27 mouse cellular contexts compared by ENCODE assay signal in genomic region chr6:147341042-147341441, GRCm38 (mm10).
DNase-seq lines count a peak whose midpoint lies in the region; ATAC-seq lines count a peak whose summit lies in the region.
"Had no signal": no experiment of that assay in that cellular context is flagged by ENCODE, and none has a peak within 500 bp of the region (broad histone marks: within the 10 kb centered on the region; RNA-seq: fewer than 3 reads in every experiment).

No protein-coding gene starts in this region.

- no peaks in the 10 kb centered on the region for H3K27me3 ChIP-seq in heart, embryonic 10.5 days (ENCODE audit: insufficient read depth, poor library complexity, severe bottlenecking)
- H3K27me3 ChIP-seq in midbrain, embryonic 16.5 days (ENCODE audit: control insufficient read depth, insufficient read depth, low read depth, low read length) = no peaks in the 10 kb centered on the region
- H3K27me3 ChIP-seq in midbrain, embryonic 13.5 days = no peaks in the 10 kb centered on the region
- H3K27me3 ChIP-seq: CH12.LX; forebrain, embryonic 13.5 days; heart, embryonic 12.5 days; heart, embryonic 15.5 days; hindbrain, embryonic 13.5 days; intestine, embryonic 15.5 days; Patski had no signal

- no peaks in the 10 kb centered on the region for H3K4me1 ChIP-seq in heart, embryonic 10.5 days
- H3K4me1 ChIP-seq in midbrain, embryonic 16.5 days (ENCODE audit: control insufficient read depth, insufficient read depth, low read length) = no peaks in the 10 kb centered on the region
- no peaks in the 10 kb centered on the region for H3K4me1 ChIP-seq in midbrain, embryonic 13.5 days (replicated peaks)
- H3K4me1 ChIP-seq: forebrain, embryonic 10.5 days; forebrain, embryonic 13.5 days; heart, embryonic 12.5 days; heart, embryonic 15.5 days; hindbrain, embryonic 10.5 days; hindbrain, embryonic 13.5 days; intestine, embryonic 15.5 days had no signal

- H3K27ac ChIP-seq in heart, embryonic 10.5 days = no peak overlapping the region
- no peak overlapping the region for H3K27ac ChIP-seq in midbrain, embryonic 16.5 days (ENCODE audit: low read length)
- H3K27ac ChIP-seq in midbrain, embryonic 13.5 days = no peak overlapping the region
- H3K27ac ChIP-seq: forebrain, embryonic 10.5 days; forebrain, embryonic 13.5 days; heart, embryonic 15.5 days; hindbrain, embryonic 10.5 days; hindbrain, embryonic 13.5 days; intestine, embryonic 15.5 days had no signal

- H3K4me2 ChIP-seq in midbrain, embryonic 16.5 days (ENCODE audit: low read length) = no peak overlapping the region
- H3K4me2 ChIP-seq in midbrain, embryonic 13.5 days (replicated peaks) = no peak overlapping the region
- H3K4me2 ChIP-seq: forebrain, embryonic 13.5 days; heart, embryonic 12.5 days; heart, embryonic 15.5 days; hindbrain, embryonic 13.5 days; intestine, embryonic 15.5 days had no signal

- no peaks in the 10 kb centered on the region for H3K36me3 ChIP-seq in heart, embryonic 10.5 days
- H3K36me3 ChIP-seq in midbrain, embryonic 16.5 days (ENCODE audit: control insufficient read depth, insufficient read depth, low read length) = no peaks in the 10 kb centered on the region
- no peaks in the 10 kb centered on the region for H3K36me3 ChIP-seq in midbrain, embryonic 13.5 days
- H3K36me3 ChIP-seq: forebrain, embryonic 10.5 days; G1E; heart, embryonic 12.5 days; heart, embryonic 15.5 days; hindbrain, embryonic 10.5 days; hindbrain, embryonic 13.5 days; intestine, embryonic 15.5 days had no signal

- peak; percentile 64; the same call in 1 of the 2 replicates for ATAC-seq in midbrain, embryonic 16.5 days
- ATAC-seq in midbrain, embryonic 13.5 days = no peak
- ATAC-seq: forebrain, embryonic 13.5 days; forebrain, embryonic 16.5 days; hindbrain, embryonic 16.5 days; intestine, embryonic 15.5 days; Patski had no signal

- H3K4me3 ChIP-seq in heart, embryonic 10.5 days = no peak overlapping the region
- no peak overlapping the region for H3K4me3 ChIP-seq in midbrain, embryonic 16.5 days (ENCODE audit: low read depth, low read length)
- no peak overlapping the region for H3K4me3 ChIP-seq in midbrain, embryonic 13.5 days (replicated peaks)
- H3K4me3 ChIP-seq: forebrain, embryonic 10.5 days; forebrain, embryonic 13.5 days; heart, embryonic 12.5 days; heart, embryonic 15.5 days; hindbrain, embryonic 10.5 days; hindbrain, embryonic 13.5 days; intestine, embryonic 15.5 days had no signal

- DNase-seq in heart, embryonic 10.5 days (ENCODE audit: low spot score) = peak; percentile 6
- no peak for DNase-seq in heart, adult 9 months (ENCODE audit: low spot score in 2 of 2)
- peak; percentile 14 for DNase-seq in retina, postnatal 1 day
- DNase-seq in adrenal gland, adult 8-10 months = no peak
- DNase-seq: adrenal gland, postnatal 14 days; B cell, adult 2 months; cerebellum, adult 11-12 months; cerebellum, adult 8-10 months; cerebellum, postnatal 10 days; gastrocnemius, postnatal 14 days; heart, adult 18-20 months; heart, postnatal 10 days; heart, postnatal 36 days had no signal

- no peaks in the 10 kb centered on the region for H3K9me3 ChIP-seq in heart, embryonic 10.5 days
- H3K9me3 ChIP-seq in midbrain, embryonic 16.5 days (replicated peaks; ENCODE audit: control insufficient read depth, low read length, poor library complexity, severe bottlenecking) = no peaks in the 10 kb centered on the region
- no peaks in the 10 kb centered on the region for H3K9me3 ChIP-seq in midbrain, embryonic 13.5 days
- H3K9me3 ChIP-seq: forebrain, embryonic 10.5 days; forebrain, embryonic 13.5 days; G1E; heart, embryonic 12.5 days; heart, embryonic 15.5 days; hindbrain, embryonic 10.5 days; hindbrain, embryonic 13.5 days; intestine, embryonic 15.5 days had no signal

- no peak overlapping the region for H3K9ac ChIP-seq in midbrain, embryonic 16.5 days (ENCODE audit: low read depth, low read length)
- no peak overlapping the region for H3K9ac ChIP-seq in midbrain, embryonic 13.5 days (replicated peaks)
- H3K9ac ChIP-seq: forebrain, embryonic 13.5 days; heart, embryonic 12.5 days; heart, embryonic 15.5 days; hindbrain, embryonic 13.5 days; intestine, embryonic 15.5 days had no signal

- 82% methylated on average over 1 of the region's 1 CpGs for WGBS in heart, embryonic 10.5 days
- WGBS in midbrain, embryonic 16.5 days = 78% methylated on average over 1 of the region's 1 CpGs
- 78% methylated on average over 1 of the region's 1 CpGs for WGBS in midbrain, embryonic 13.5 days

Comparison
In these comparisons a context has a peak if more than half of its experiments do, and no peak if none do; other contexts are left out.
1. DNase-seq: peak in heart, embryonic 10.5 days (single experiment) and retina, postnatal 1 day (single experiment); none in heart, adult 9 months (0 of 2) and adrenal gland, adult 8-10 months (single experiment).